Mouse (Mus musculus) A20 (cell line): ENCODE data around the gene Dbp.

Source experiments
- DNase-seq: peaks from one replicate; pipeline ENCODE4 v3.0.0-alpha.2; 2011; ENCODE audit warnings: low read depth, low spot score

Gene Dbp

DNA sequence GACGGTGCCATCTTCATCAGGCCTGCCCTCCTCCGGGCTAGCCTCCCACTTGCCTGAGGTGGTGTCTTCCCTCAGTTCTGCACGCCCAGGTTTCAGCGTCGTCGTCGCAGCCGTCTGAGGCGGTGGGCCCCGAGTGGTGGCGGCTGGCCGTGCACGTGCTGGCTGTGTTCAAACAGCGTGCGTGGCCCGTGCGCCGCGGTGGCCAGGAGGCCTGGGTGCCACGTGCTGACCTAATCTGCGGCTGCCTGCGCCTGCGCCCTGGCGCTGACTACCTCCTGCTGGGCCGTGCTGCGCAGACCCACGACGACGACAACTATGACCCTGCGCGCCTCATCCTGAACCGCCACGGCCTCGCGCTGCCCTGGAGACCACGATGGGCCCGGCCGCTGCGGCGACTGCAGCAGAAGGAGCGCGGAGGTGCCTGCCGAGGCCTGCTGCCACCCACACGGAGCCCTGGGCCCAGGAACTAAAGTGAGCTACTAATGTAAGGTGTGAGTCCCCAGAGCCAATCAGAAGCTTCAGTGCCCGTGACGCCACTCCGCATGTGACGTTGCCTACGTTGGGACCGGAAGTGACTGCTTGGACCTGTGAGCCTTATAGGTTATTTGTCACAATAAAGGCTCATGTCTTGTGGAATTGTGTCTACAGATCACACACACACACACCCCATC is 10.8 kb upstream of the Dbp start, which contains the start of gene Sec1:
Gene Sec1, minus strand, starts transcription at position 482 of the 671 bp plus-strand sequence.
- no peak for DNase-seq

GRCm38 (mm10) chr7:45695098-45695497 is 9.8 kb upstream of the Dbp start:
- DNase-seq, result peak; percentile 18

DNA sequence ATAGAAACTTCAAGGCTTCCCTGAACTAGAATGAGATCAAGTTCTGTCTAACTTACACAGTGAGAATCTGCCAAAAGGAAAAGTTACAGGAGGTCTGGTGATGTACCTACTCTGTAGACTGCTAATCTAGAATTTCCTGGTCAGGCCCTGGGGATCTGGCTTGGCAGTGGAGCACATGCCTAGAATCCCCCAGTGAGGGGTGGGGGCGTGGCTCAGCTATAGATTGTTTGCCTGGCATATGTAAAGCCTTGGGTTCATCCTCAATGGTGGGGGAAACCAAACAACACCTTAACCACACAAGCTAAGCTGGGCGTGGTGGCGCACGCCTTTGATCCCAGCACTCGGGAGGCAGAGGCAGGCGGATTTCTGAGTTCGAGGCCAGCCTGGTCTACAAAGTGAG is 7.0 kb upstream of the Dbp start:
- no peak for DNase-seq

DNA sequence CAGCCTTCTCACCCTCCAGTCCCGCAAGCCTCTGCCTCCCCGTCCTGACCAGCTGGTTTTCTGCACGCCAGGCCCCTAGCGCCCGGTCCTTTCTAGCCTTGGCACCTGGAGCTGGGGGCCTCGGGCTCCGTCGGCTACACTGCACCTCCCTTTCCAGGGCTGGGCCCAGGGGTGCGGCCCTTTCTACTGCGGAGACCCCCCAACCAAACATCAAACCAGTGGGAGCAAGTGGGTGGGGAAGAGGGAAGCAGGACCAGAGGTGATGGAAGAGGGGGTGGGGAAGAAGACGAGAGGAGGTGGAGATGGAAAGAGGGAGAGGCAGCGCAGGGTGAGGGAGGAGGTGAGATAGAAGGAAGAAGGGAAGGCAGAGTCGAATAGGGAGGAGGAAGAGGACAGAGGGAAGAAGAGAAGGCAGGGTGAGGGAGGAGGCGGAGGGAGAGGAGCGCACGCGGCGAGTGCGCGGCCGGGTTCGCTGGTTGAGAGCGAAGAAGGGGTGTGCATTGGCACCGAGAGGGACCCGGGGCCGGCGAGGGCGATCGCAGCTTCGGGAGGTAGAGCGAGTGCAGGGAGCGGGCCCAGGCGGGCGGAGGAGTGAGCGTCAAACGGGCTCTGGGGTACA is 5.3 kb upstream of the Dbp start, which contains the start of gene Car11:
Gene Car11, plus strand, starts transcription at position 321 of the 619 bp plus-strand sequence.
- DNase-seq, result no peak

GRCm38 (mm10) chr7:45700301-45701015 is 4.4 kb upstream of the Dbp start:
- DNase-seq, result peak; percentile 65

- no peak for DNase-seq
These were observed 3.8 kb upstream of the Dbp start for GRCm38 (mm10) chr7:45701072-45701471.

- DNase-seq, result no peak
These were observed 3.3 kb upstream of the Dbp start for GRCm38 (mm10) chr7:45701607-45702006.

DNA sequence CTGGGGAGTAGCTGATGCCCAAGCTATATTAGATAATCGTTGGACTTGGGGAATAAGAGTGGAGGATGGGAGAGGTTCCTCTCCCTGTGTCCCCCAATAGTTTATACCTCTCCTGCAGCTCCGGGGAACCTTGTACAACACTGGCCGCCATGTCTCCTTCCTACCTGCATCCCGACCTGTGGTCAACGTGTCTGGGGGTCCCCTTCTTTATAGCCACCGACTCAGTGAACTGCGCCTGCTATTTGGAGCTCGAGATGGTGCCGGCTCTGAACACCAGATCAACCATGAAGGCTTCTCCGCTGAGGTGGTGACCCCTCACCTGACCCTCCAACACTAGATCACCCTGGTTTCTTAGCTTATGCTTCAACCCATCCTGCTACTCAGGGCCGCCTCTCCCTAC is 2.6 kb upstream of the Dbp start:
- no peak for DNase-seq

DNA sequence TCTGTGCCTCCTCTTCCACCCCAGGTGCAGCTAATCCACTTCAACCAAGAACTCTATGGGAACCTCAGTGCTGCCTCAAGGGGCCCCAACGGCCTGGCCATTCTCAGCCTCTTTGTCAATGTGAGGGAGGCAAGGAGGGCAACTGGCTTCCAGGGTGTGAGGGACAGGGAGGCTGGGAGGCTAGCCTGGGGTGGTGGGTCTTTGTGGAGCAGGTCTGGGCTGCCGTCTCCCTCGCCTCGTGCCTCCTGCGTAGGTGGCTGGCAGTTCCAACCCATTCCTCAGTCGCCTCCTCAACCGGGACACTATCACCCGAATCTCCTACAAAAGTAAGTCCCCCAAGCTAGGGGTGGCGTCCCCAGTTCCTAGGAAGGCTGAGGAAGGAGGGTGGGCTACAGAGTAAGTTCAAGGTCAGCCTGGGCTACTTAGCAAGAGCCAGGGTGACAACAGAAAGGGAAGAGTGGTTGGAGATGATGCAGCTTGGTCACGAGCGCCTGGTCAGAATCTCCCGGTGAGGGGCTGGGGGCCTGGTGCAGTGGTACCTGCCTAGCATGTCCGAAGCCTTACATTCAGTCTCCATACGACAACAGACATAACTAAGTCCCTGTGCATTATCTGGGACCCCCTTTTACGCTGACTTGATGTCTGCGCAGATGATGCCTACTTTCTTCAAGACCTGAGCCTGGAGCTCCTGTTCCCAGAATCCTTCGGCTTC is 1.9 kb upstream of the Dbp start:
- DNase-seq, result no peak

DNA sequence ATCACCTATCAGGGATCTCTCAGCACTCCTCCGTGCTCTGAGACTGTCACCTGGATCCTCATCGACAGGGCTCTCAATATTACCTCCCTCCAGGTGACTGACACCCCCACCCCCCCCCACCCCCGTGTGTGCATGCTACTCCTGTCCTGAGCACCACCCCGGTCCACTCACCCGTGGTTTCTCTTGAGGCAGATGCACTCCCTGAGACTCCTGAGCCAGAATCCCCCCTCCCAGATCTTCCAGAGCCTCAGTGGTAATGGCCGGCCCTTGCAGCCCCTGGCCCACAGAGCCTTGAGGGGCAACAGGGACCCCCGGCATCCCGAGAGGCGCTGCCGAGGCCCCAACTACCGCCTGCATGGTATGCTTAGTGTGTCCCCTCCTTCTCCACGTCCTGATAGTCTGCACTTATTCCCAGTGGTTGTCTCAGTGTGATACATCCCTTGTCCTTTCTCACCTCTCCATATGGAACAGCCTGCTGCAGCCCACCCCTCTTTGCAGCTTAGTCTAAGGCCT is 1.3 kb upstream of the Dbp start:
- DNase-seq, result no peak

- DNase-seq, result peak; percentile 94
These were observed 785 bp upstream of the Dbp start for GRCm38 (mm10) chr7:45704046-45704559.

- DNase-seq, result no peak
These were observed 566 bp downstream of the Dbp start for GRCm38 (mm10) chr7:45705443-45705864.

GRCm38 (mm10) chr7:45705873-45706281 is 989 bp downstream of the Dbp start:
- peak; percentile 64 for DNase-seq

GRCm38 (mm10) chr7:45706721-45707241 is 1.9 kb downstream of the Dbp start:
- DNase-seq, result peak; percentile 96

GRCm38 (mm10) chr7:45707375-45707967 is 2.6 kb downstream of the Dbp start:
- peak; percentile 96 for DNase-seq

DNA sequence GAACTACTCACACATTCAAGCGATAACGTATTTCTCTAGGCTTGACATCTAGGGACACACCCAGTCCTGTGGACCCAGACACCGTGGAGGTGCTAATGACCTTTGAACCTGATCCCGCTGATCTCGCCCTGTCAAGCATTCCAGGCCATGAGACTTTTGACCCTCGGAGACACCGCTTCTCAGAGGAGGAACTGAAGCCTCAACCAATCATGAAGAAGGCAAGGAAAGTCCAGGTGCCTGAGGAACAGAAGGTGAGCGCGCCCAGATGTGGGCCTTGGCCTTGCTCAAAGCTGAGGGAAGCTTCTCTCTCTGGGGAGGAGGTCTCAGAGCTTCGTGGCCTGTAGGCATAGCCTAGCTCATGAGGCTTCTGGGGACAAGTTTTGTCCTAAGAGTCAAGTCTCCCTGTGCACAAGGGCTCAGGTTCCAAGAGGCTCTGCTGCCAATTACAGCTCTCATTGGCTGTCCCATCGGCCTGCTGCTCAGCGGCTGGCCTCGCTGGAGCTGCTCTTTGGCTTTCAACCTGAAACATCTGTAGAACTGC is 3.4 kb downstream of the Dbp start:
- peak; percentile 75 for DNase-seq

- DNase-seq, result peak; percentile 43
These were observed 4.1 kb downstream of the Dbp start for GRCm38 (mm10) chr7:45709036-45709435.

GRCm38 (mm10) chr7:45709677-45710355 is 4.9 kb downstream of the Dbp start:
- no peak for DNase-seq

GRCm38 (mm10) chr7:45710477-45711191 is 5.7 kb downstream of the Dbp start:
- no peak for DNase-seq
